Mouse (Mus musculus) activated CD4-positive, CD25-positive, alpha-beta regulatory T cell, adult 4 months (primary cell): Measurements from ENCODE around the gene Diaph2. TPM values are rescaled to one million over a fixed set of nuclear protein-coding genes. Genes with fewer than 3 reads are reported as not detected.
"Not testable (repeated sequence)": the region's sequence is repeated elsewhere in the genome, so short reads cannot be mapped to it uniquely, and the experiment has no call there.

Experiments
- ATAC-seq: one replicate; pipeline ENCODE4 v1.8.0; 2017
- polyA plus RNA-seq, 2 experiments: library from polyadenylated mRNA; unstranded; fragments of 100-300 nt; shearing (Covaris generic); gene quantifications; one replicate each; pipeline ENCODE4 v1.2.1; 2017

The Diaph2 gene
- 1 to 10 TPM; 6.1 to 6.2 TPM for polyA plus RNA-seq

- ATAC-seq, result peak; percentile 98
These were observed at the start of gene Diaph2 for GRCm38 (mm10) chrX:129749571-129750061. TSS of gene Diaph2 (plus strand) at chrX:129749742.

- no peak for ATAC-seq
These were observed 47.8 kb upstream of the Diaph2 start for GRCm38 (mm10) chrX:129701634-129702312.

GRCm38 (mm10) chrX:129709656-129710055 is 39.9 kb upstream of the Diaph2 start:
- ATAC-seq, result no peak

- no peak for ATAC-seq
These were observed 20.8 kb upstream of the Diaph2 start for GRCm38 (mm10) chrX:129728717-129729220.

- ATAC-seq, result no peak
These were observed 13.0 kb upstream of the Diaph2 start for GRCm38 (mm10) chrX:129736562-129736961.

GRCm38 (mm10) chrX:129739226-129739625 is 10.3 kb upstream of the Diaph2 start:
- ATAC-seq, result no peak

GRCm38 (mm10) chrX:129742981-129743380 is 6.6 kb upstream of the Diaph2 start:
- no peak for ATAC-seq

GRCm38 (mm10) chrX:129745976-129746375 is 3.6 kb upstream of the Diaph2 start:
- ATAC-seq, result no peak

- no peak for ATAC-seq
These were observed 440 bp upstream of the Diaph2 start for GRCm38 (mm10) chrX:129749102-129749501.

- peak; percentile 4 for ATAC-seq
These were observed 590 bp downstream of the Diaph2 start for GRCm38 (mm10) chrX:129750094-129750569.

- ATAC-seq, result no peak
These were observed 1.1 kb downstream of the Diaph2 start for GRCm38 (mm10) chrX:129750606-129751005.

- ATAC-seq, result no peak
These were observed 7.1 kb downstream of the Diaph2 start for GRCm38 (mm10) chrX:129756606-129757005.

- ATAC-seq, result no peak
These were observed 13.1 kb downstream of the Diaph2 start for GRCm38 (mm10) chrX:129762649-129763048.

GRCm38 (mm10) chrX:129765378-129765777 is 15.8 kb downstream of the Diaph2 start:
- no peak for ATAC-seq

- ATAC-seq, result no peak
These were observed 17.3 kb downstream of the Diaph2 start for GRCm38 (mm10) chrX:129766811-129767210.

GRCm38 (mm10) chrX:129770625-129771024 is 21.1 kb downstream of the Diaph2 start:
- no peak for ATAC-seq

GRCm38 (mm10) chrX:129773556-129774255 is 24.2 kb downstream of the Diaph2 start:
- no peak for ATAC-seq

- no peak for ATAC-seq
These were observed 24.9 kb downstream of the Diaph2 start for GRCm38 (mm10) chrX:129774478-129774877.

- ATAC-seq, result no peak
These were observed 27.2 kb downstream of the Diaph2 start for GRCm38 (mm10) chrX:129776761-129777160.

- ATAC-seq, result no peak
These were observed 27.9 kb downstream of the Diaph2 start for GRCm38 (mm10) chrX:129777404-129777962.

GRCm38 (mm10) chrX:129781844-129782243 is 32.3 kb downstream of the Diaph2 start:
- no peak for ATAC-seq

GRCm38 (mm10) chrX:129784062-129784461 is 34.5 kb downstream of the Diaph2 start:
- ATAC-seq, result no peak

- not testable (repeated sequence) for ATAC-seq
These were observed 50.4 kb downstream of the Diaph2 start for GRCm38 (mm10) chrX:129799920-129800319.
